Mouse (Mus musculus) heart, postnatal 0 days (tissue): ENCODE results near the gene Arid2.

ENCODE experiments used
- CTCF ChIP-seq: IDR thresholded peaks from 2 replicates; pipeline ENCODE4 v1.5.1; 2016; ENCODE audit warnings: antibody characterized with exemption, control low read depth, low read depth
- EP300 ChIP-seq: IDR thresholded peaks from 2 replicates; pipeline ENCODE4 v1.6.1; 2016; ENCODE audit warnings: antibody characterized with exemption, low read depth

GRCm38 (mm10) chr15:96281236-96281635 is 6.1 kb upstream of the Arid2 start:
- TF ChIP-seq CTCF (no peak), EP300 (no peak)
